Mouse (Mus musculus): ENCODE measurements at regions not wholly inside any gene's neighbourhood (a gene's known extent, or its start where the extent isn't known, plus 50 kb on each side); places are given as distances from the start of the nearest gene placed in this dataset.
"Not testable (repeated sequence)": the region's sequence is repeated elsewhere in the genome, so short reads cannot be mapped to it uniquely, and the experiment has no call there.

- no peak for DNase-seq
Measured at GRCm38 (mm10) chr8:35020480-35020879, 745.1 kb upstream of the Gm19410 start.

GRCm38 (mm10) chr8:35022649-35023048, 742.9 kb upstream of the Gm19410 start:
- no peak for DNase-seq

GRCm38 (mm10) chr8:35047798-35048197, 717.8 kb upstream of the Gm19410 start:
- DNase-seq, result no peak

GRCm38 (mm10) chr8:35053444-35053843, 712.1 kb upstream of the Gm19410 start:
- no peak for DNase-seq

- no peak for DNase-seq
Measured at GRCm38 (mm10) chr8:35061048-35061447, 704.5 kb upstream of the Gm19410 start.

- DNase-seq, result no peak
Measured at GRCm38 (mm10) chr8:35068228-35068627, 697.4 kb upstream of the Gm19410 start.

- no peak for DNase-seq
Measured at GRCm38 (mm10) chr8:35070246-35070989, 695.2 kb upstream of the Gm19410 start.

- DNase-seq, result no peak
Measured at GRCm38 (mm10) chr8:35075971-35076370, 689.6 kb upstream of the Gm19410 start.

- no peak for DNase-seq
Measured at GRCm38 (mm10) chr8:35083161-35083560, 682.4 kb upstream of the Gm19410 start.

- no peak for DNase-seq
Measured at GRCm38 (mm10) chr8:35087070-35087469, 678.5 kb upstream of the Gm19410 start.

- no peak for DNase-seq
Measured at GRCm38 (mm10) chr8:35088380-35089244, 677.0 kb upstream of the Gm19410 start.

GRCm38 (mm10) chr8:35089519-35089918, 676.1 kb upstream of the Gm19410 start:
- DNase-seq, result no peak

- DNase-seq, result no peak
Measured at GRCm38 (mm10) chr8:35101701-35102100, 663.9 kb upstream of the Gm19410 start.

GRCm38 (mm10) chr8:35102102-35102501, 663.5 kb upstream of the Gm19410 start:
- not testable (repeated sequence) for DNase-seq

- DNase-seq, result not testable (repeated sequence)
Measured at GRCm38 (mm10) chr8:35104465-35104876, 661.1 kb upstream of the Gm19410 start.

GRCm38 (mm10) chr8:35109506-35110217, 655.9 kb upstream of the Gm19410 start:
- DNase-seq, result no peak

- DNase-seq, result no peak
Measured at GRCm38 (mm10) chr8:35110286-35110685, 655.3 kb upstream of the Gm19410 start.

- DNase-seq, result no peak
Measured at GRCm38 (mm10) chr8:35111130-35111529, 654.5 kb upstream of the Gm19410 start.

GRCm38 (mm10) chr8:35112591-35113265, 652.9 kb upstream of the Gm19410 start:
- DNase-seq, result no peak

- DNase-seq, result no peak
Measured at GRCm38 (mm10) chr8:35114031-35114430, 651.6 kb upstream of the Gm19410 start.

- no peak for DNase-seq
Measured at GRCm38 (mm10) chr8:35120612-35121011, 645.0 kb upstream of the Gm19410 start.

GRCm38 (mm10) chr8:35121084-35121483, 644.5 kb upstream of the Gm19410 start:
- DNase-seq, result no peak
